ENCODE assay signal across 8 mouse cellular contexts in genomic region chr11:77629476-77629875, GRCm38 (mm10). TPM values are rescaled to one million over a fixed set of nuclear protein-coding genes. Genes with fewer than 3 reads are reported as not detected.
DNase-seq lines count a peak whose midpoint lies in the region; ATAC-seq and TF ChIP-seq lines count a peak whose summit lies in the region.

No protein-coding gene starts in this region.

- H3K4me1 ChIP-seq in intestine, embryonic 14.5 days (replicated peaks; ENCODE audit: control insufficient read depth, insufficient read depth, low read length): peaks cover 11% of the 10 kb centered on the region
- peaks cover 8% of the 10 kb centered on the region; the same call in 1 of the 2 replicates for H3K4me1 ChIP-seq in intestine, embryonic 16.5 days (ENCODE audit: control insufficient read depth, insufficient read depth, low read length)
- H3K4me1 ChIP-seq in G1E (ENCODE audit: insufficient read depth, low read depth, low read length): peaks cover 55% of the 10 kb centered on the region

- no peaks in the 10 kb centered on the region for H3K9me3 ChIP-seq in intestine, embryonic 14.5 days (ENCODE audit: control insufficient read depth, low read length)
- no peaks in the 10 kb centered on the region for H3K9me3 ChIP-seq in intestine, embryonic 16.5 days (ENCODE audit: control insufficient read depth, low read length)
- peaks cover 3% of the 10 kb centered on the region; the same call in 1 of the 2 replicates for H3K9me3 ChIP-seq in G1E (replicated peaks)

- H3K27ac ChIP-seq in intestine, embryonic 14.5 days (ENCODE audit: low read depth): no peak overlapping the region
- no peak overlapping the region for H3K27ac ChIP-seq in intestine, embryonic 16.5 days (ENCODE audit: low read length)

- no peak overlapping the region for H3K4me3 ChIP-seq in intestine, embryonic 14.5 days (ENCODE audit: low read depth, low read length)
- no peak overlapping the region for H3K4me3 ChIP-seq in intestine, embryonic 16.5 days (ENCODE audit: low read length)
- no peak overlapping the region for H3K4me3 ChIP-seq in G1E (ENCODE audit: low read depth, low read length)

- H3K4me2 ChIP-seq in intestine, embryonic 14.5 days (ENCODE audit: low read length): no peak overlapping the region
- no peak overlapping the region for H3K4me2 ChIP-seq in intestine, embryonic 16.5 days (ENCODE audit: low read depth, low read length)

- ATAC-seq in intestine, embryonic 14.5 days (replicated peaks; ENCODE audit: low FRiP score, low TSS enrichment, low read depth): no peak
- ATAC-seq in intestine, embryonic 16.5 days: no peak
- no peak for ATAC-seq in G1E (ENCODE audit: extremely low read depth, insufficient number of reproducible peaks, low FRiP score, poor library complexity, severe bottlenecking)
- peak; percentile 49 for ATAC-seq in megakaryocyte, adult 5-6 weeks (ENCODE audit: poor library complexity, severe bottlenecking)

- 0 out of 2 replicates have a peak, but pooled peaks cover 3% of the 10 kb centered on the region for H3K27me3 ChIP-seq in intestine, embryonic 14.5 days (replicated peaks; ENCODE audit: control insufficient read depth, insufficient read depth, low read length)
- no peaks in the 10 kb centered on the region for H3K27me3 ChIP-seq in intestine, embryonic 16.5 days (replicated peaks; ENCODE audit: control insufficient read depth, insufficient read depth, low read length)
- peaks cover 9% of the 10 kb centered on the region for H3K27me3 ChIP-seq in G1E (ENCODE audit: insufficient read depth, low read length)

- no peak overlapping the region for H3K9ac ChIP-seq in intestine, embryonic 14.5 days (ENCODE audit: low read length)
- H3K9ac ChIP-seq in intestine, embryonic 16.5 days (ENCODE audit: low read depth, low read length): no peak overlapping the region

- no peaks in the 10 kb centered on the region for H3K36me3 ChIP-seq in intestine, embryonic 14.5 days (ENCODE audit: control insufficient read depth, insufficient read depth, low read length)
- H3K36me3 ChIP-seq in intestine, embryonic 16.5 days (ENCODE audit: control insufficient read depth, insufficient read depth, low read length): no peaks in the 10 kb centered on the region
- H3K36me3 ChIP-seq in G1E (replicated peaks): no peaks in the 10 kb centered on the region

- TF ChIP-seq CTCF in G1E (IDR thresholded peaks at IDR 0.05; ENCODE audit: low read depth, low read length): no peak

- peak; percentile 56 for DNase-seq in intestine, embryonic 14.5 days (ENCODE audit: low spot score)
- peak; percentile 32 for DNase-seq in G1E (ENCODE audit: low spot score)
- peak; percentile 73 for DNase-seq in embryo, embryonic 10.5 days (ENCODE audit: low spot score)
- no peak for DNase-seq in layer of hippocampus, adult 18-20 months (ENCODE audit: low spot score in 2 of 2)
- no peak for DNase-seq in ovary, adult 18-20 months (ENCODE audit: low spot score)
- no peak for DNase-seq in frontal cortex, postnatal 25 days (ENCODE audit: low spot score in 2 of 2)

- WGBS in intestine, embryonic 14.5 days: 0% methylated on average over 1 of the region's 1 CpGs
- WGBS in intestine, embryonic 16.5 days: 0% methylated on average over 1 of the region's 1 CpGs

RNA-seq across cellular contexts. Expression of gene Taok1, which starts 21.9 kb away (rescaled TPM):
- 19.7 TPM in 2 replicates for polyA plus RNA-seq in intestine, embryonic 14.5 days (2014; fragmentation: Nextera tagmentation; extraction: Ambion mirVana)
- 9.2 and 9.8 TPM in 2 replicates for polyA plus RNA-seq in intestine, embryonic 16.5 days (2015; fragmentation: Nextera tagmentation; extraction: Ambion mirVana)
- total RNA-seq in G1E (2014; fragmentation: Nextera tagmentation): 48.6 and 50.1 TPM in 2 replicates
- 36.8 and 45.6 TPM in 2 replicates for total RNA-seq in G1E (2017)
- polyA plus RNA-seq in G1E (2012): 2.3 and 2.5 TPM in 2 replicates
- total RNA-seq in megakaryocyte, adult 5-6 weeks (2015): 40.5 and 41.9 TPM in 2 replicates
- total RNA-seq in megakaryocyte, adult 5-6 weeks (2017): 48.4 and 57.0 TPM in 2 replicates
- total RNA-seq in layer of hippocampus, adult 18-20 months (2021): 100 to 1,000 TPM; 109 to 110 TPM

RNA-seq across cellular contexts. Expression of gene Nufip2, which starts 56.5 kb away (rescaled TPM):
- polyA plus RNA-seq in intestine, embryonic 14.5 days (2014; fragmentation: Nextera tagmentation; extraction: Ambion mirVana): 6.4 and 6.7 TPM in 2 replicates
- polyA plus RNA-seq in intestine, embryonic 16.5 days (2015; fragmentation: Nextera tagmentation; extraction: Ambion mirVana): 3.8 and 4.0 TPM in 2 replicates
- 97.1 and 113 TPM in 2 replicates for total RNA-seq in G1E (2014; fragmentation: Nextera tagmentation)
- total RNA-seq in G1E (2017): 75.3 and 94.0 TPM in 2 replicates
- 22.3 and 24.0 TPM in 2 replicates for polyA plus RNA-seq in G1E (2012)
- 64.0 and 69.6 TPM in 2 replicates for total RNA-seq in megakaryocyte, adult 5-6 weeks (2015)
- total RNA-seq in megakaryocyte, adult 5-6 weeks (2017): 75.2 and 90.1 TPM in 2 replicates
- 10 to 100 TPM; 75.3 to 76.1 TPM for total RNA-seq in layer of hippocampus, adult 18-20 months (2021)

Comparison
In these comparisons a context has a peak if more than half of its experiments do, and no peak if none do; other contexts are left out.
1. DNase-seq: peak in intestine, embryonic 14.5 days (single experiment), G1E (single experiment) and embryo, embryonic 10.5 days (single experiment); none in layer of hippocampus, adult 18-20 months (0 of 2), ovary, adult 18-20 months (single experiment) and frontal cortex, postnatal 25 days (0 of 2).